Mouse (Mus musculus): ENCODE results near the gene Olfr461. TPM values are rescaled to one million over a fixed set of nuclear protein-coding genes. Genes with fewer than 3 reads are reported as not detected.
"Not testable (repeated sequence)": the region's sequence is repeated elsewhere in the genome, so short reads cannot be mapped to it uniquely, and the experiment has no call there.

Gene Olfr461
- not detected in 2 replicates for polyA plus RNA-seq (2012; rRNA removed)

- TF ChIP-seq POLR2A (IDR thresholded peaks at IDR 0.05; ENCODE audit: borderline replicate concordance, extremely low read depth, insufficient read depth, insufficient read length, poor library complexity, severe bottlenecking) (no peak), CTCF (IDR thresholded peaks at IDR 0.05; ENCODE audit: borderline replicate concordance, extremely low read depth, insufficient read depth, insufficient read length) (no peak)
- DNase-seq (ENCODE audit: low read depth): no peak
Observed at GRCm38 (mm10) chr6:40554950-40555349, at the start of gene Olfr461. Gene Olfr461, minus strand, starts transcription at chr6:40555050.

GRCm38 (mm10) chr6:40598546-40598945, 43.7 kb upstream of the Olfr461 start:
- DNase-seq (ENCODE audit: low read depth): not testable (repeated sequence)

- no peak for TF ChIP-seq CTCF (IDR thresholded peaks at IDR 0.05; ENCODE audit: borderline replicate concordance, extremely low read depth, insufficient read depth, insufficient read length)
- TF ChIP-seq POLR2A (IDR thresholded peaks at IDR 0.05; ENCODE audit: borderline replicate concordance, extremely low read depth, insufficient read depth, insufficient read length, poor library complexity, severe bottlenecking): no peak
- no peak for DNase-seq (ENCODE audit: low read depth)
Observed at GRCm38 (mm10) chr6:40594804-40595550, 40.1 kb upstream of the Olfr461 start.

GRCm38 (mm10) chr6:40588346-40588745, 33.5 kb upstream of the Olfr461 start:
- no peak for DNase-seq (ENCODE audit: low read depth)
- TF ChIP-seq CTCF (IDR thresholded peaks at IDR 0.05; ENCODE audit: borderline replicate concordance, extremely low read depth, insufficient read depth, insufficient read length) (no peak), POLR2A (IDR thresholded peaks at IDR 0.05; ENCODE audit: borderline replicate concordance, extremely low read depth, insufficient read depth, insufficient read length, poor library complexity, severe bottlenecking) (no peak)

DNA sequence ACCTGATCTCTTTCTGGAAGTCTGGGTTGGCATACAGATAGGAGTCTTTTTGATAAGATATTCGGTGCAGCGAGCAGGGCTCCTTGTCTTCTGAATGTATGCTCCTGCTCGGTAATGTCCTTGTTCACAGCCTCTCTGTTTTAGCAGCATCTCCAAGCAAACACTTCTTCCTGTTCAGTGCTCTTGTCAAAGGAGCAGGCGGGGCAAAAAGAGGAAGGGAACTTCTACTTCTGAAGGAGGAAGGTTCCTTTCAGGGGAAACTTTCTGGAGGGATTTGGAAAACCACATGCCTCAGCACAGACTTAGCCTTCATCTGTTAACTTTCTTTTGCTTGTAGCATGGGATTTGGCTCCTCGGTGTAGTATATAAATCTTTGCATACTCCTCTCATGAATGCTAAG, 30.8 kb upstream of the Olfr461 start, which contains the start of gene Clec5a:
TSS of gene Clec5a (minus strand) at position 177 of the 400 bp plus-strand sequence.
- TF ChIP-seq POLR2A (IDR thresholded peaks at IDR 0.05; ENCODE audit: borderline replicate concordance, extremely low read depth, insufficient read depth, insufficient read length, poor library complexity, severe bottlenecking): no peak
- TF ChIP-seq CTCF (IDR thresholded peaks at IDR 0.05; ENCODE audit: borderline replicate concordance, extremely low read depth, insufficient read depth, insufficient read length): no peak
- DNase-seq (ENCODE audit: low read depth): no peak

- no peak for TF ChIP-seq CTCF (IDR thresholded peaks at IDR 0.05; ENCODE audit: borderline replicate concordance, extremely low read depth, insufficient read depth, insufficient read length)
- TF ChIP-seq POLR2A (IDR thresholded peaks at IDR 0.05; ENCODE audit: borderline replicate concordance, extremely low read depth, insufficient read depth, insufficient read length, poor library complexity, severe bottlenecking): no peak
- peak; percentile 4 for DNase-seq (ENCODE audit: low read depth)
Observed at GRCm38 (mm10) chr6:40584336-40584735, 29.5 kb upstream of the Olfr461 start.

DNA sequence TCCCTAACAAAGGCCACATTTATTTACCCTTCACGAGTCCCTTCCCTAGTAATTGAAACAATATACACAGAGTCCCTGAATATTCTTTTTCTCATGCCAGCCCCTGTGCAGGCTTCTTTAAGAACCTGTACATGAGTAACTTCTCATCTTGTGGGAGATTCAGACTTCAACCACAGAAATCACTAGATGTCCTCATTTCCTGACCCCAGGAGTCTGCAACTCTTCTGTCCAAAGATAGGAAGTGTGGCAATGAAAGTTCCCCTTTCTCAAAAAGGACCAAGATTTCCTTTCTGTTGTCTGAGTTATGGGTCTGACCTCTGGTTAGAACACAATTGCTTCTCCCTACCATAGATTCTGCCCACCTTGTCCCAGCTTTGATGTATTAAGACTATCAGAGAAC, 21.5 kb upstream of the Olfr461 start:
- DNase-seq (ENCODE audit: low read depth): no peak
- TF ChIP-seq POLR2A (IDR thresholded peaks at IDR 0.05; ENCODE audit: borderline replicate concordance, extremely low read depth, insufficient read depth, insufficient read length, poor library complexity, severe bottlenecking) (no peak), CTCF (IDR thresholded peaks at IDR 0.05; ENCODE audit: borderline replicate concordance, extremely low read depth, insufficient read depth, insufficient read length) (no peak)

DNA sequence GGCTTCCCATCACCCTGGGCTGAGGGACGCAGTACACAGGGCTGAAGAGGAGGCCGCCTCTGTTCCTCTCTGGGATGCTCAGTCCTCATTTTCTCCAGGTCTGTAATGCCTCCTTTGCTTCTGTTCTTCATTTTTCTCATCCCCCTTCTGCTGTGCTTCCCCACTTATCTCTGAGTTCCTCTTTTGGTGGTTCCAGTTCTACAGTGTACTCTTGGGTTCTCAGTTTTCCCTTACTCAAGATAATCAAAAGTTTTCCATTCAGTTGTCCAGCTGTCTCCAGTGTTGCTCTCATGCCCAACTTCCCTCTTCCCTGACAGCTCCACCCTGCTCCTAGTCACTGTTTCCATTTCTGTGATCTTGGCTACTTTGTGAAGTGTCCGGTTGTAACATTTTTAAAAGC, 18.8 kb upstream of the Olfr461 start:
- TF ChIP-seq POLR2A (IDR thresholded peaks at IDR 0.05; ENCODE audit: borderline replicate concordance, extremely low read depth, insufficient read depth, insufficient read length, poor library complexity, severe bottlenecking): no peak
- no peak for TF ChIP-seq CTCF (IDR thresholded peaks at IDR 0.05; ENCODE audit: borderline replicate concordance, extremely low read depth, insufficient read depth, insufficient read length)
- no peak for DNase-seq (ENCODE audit: low read depth)

DNA sequence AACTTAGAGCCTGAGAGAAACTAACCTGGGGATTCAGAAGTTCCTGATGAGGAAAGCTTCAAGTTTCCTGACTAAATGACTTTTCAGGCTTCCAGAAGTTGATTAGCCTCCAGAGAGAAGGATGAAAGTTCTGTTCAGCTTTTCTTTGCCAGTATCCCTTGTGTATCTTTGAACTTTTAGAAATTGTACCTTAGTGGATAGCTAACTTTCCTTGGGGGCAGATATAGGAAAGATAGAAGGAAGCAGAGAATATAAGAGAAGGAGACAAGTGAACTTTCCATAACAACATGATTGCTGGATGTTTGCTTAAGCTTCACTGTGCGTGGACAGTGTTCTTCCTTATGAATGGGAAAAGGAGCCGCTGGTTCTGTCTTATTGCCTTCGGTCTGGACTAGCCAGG, 14.3 kb upstream of the Olfr461 start, which contains the start of gene Olfr460:
TSS of gene Olfr460 (plus strand) at position 301 of the 400 bp plus-strand sequence.
- DNase-seq (ENCODE audit: low read depth): no peak
- no peak for TF ChIP-seq POLR2A (IDR thresholded peaks at IDR 0.05; ENCODE audit: borderline replicate concordance, extremely low read depth, insufficient read depth, insufficient read length, poor library complexity, severe bottlenecking)
- no peak for TF ChIP-seq CTCF (IDR thresholded peaks at IDR 0.05; ENCODE audit: borderline replicate concordance, extremely low read depth, insufficient read depth, insufficient read length)

DNA sequence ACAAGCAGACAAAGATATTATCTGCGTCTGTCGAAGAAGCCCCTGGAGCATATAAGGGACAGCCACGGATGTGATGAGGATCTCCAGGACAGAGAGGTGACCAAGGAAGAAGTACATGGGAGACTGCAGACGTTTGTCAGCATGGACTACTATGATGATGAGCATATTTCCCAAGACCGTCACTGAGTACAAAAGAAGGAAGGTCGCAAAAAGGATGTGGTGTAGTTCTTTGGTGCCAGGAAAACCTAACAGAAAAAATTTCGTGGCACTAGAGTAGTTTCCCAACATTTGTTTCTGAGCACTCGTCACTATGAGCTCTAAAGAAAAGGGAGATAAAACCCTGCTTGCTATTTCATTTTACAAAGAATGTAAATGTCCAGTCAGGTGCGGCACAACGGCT, 10.2 kb downstream of the Olfr461 start:
- TF ChIP-seq POLR2A (IDR thresholded peaks at IDR 0.05; ENCODE audit: borderline replicate concordance, extremely low read depth, insufficient read depth, insufficient read length, poor library complexity, severe bottlenecking): no peak
- no peak for TF ChIP-seq CTCF (IDR thresholded peaks at IDR 0.05; ENCODE audit: borderline replicate concordance, extremely low read depth, insufficient read depth, insufficient read length)
- no peak for DNase-seq (ENCODE audit: low read depth)

- no peak for DNase-seq (ENCODE audit: low read depth)
- TF ChIP-seq CTCF (IDR thresholded peaks at IDR 0.05; ENCODE audit: borderline replicate concordance, extremely low read depth, insufficient read depth, insufficient read length) (no peak), POLR2A (IDR thresholded peaks at IDR 0.05; ENCODE audit: borderline replicate concordance, extremely low read depth, insufficient read depth, insufficient read length, poor library complexity, severe bottlenecking) (no peak)
Observed at GRCm38 (mm10) chr6:40519408-40519807, 35.4 kb downstream of the Olfr461 start, which contains the start of gene Prss37. Gene Prss37, minus strand, starts transcription at chr6:40519508.

DNA sequence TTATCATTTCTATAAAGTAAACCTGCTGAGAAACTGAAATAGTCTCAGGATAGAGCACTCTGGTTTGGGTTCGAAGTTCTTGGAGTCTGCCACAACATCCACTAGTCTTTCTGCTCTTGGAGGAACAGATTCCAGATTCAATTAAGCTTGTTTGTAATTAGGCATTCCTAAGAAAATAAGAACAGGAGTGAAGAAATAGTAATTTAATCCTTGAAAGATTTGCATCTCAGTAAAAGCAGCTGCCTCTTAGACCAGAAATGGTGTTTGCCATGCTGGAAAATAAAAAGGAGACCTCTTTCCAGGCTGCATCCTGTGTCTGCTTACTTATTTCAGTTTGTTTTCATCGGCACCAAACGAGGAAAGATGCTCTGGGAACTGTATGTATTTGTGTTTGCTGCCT, 61.6 kb downstream of the Olfr461 start, which contains the start of gene Tas2r108:
TSS of gene Tas2r108 (plus strand) at position 301 of the 400 bp plus-strand sequence.
- DNase-seq (ENCODE audit: low read depth): no peak
- TF ChIP-seq CTCF (IDR thresholded peaks at IDR 0.05; ENCODE audit: borderline replicate concordance, extremely low read depth, insufficient read depth, insufficient read length) (no peak), POLR2A (IDR thresholded peaks at IDR 0.05; ENCODE audit: borderline replicate concordance, extremely low read depth, insufficient read depth, insufficient read length, poor library complexity, severe bottlenecking) (no peak)

Other genes starting within 250 kb of the Olfr461 start
- gene Agk, start 229.9 kb downstream of the Olfr461 start, polyA plus RNA-seq (2012; rRNA removed): 30.0 and 33.2 TPM in 2 replicates
- 17.8 and 26.4 TPM in 2 replicates for gene E330009J07Rik, start 118.9 kb downstream of the Olfr461 start, polyA plus RNA-seq (2012; rRNA removed)
- gene Wee2, start 116.0 kb downstream of the Olfr461 start, polyA plus RNA-seq (2012; rRNA removed): 0.13 and 0.14 TPM in 2 replicates
- 62.9 and 82.4 TPM in 2 replicates for gene Ssbp1, start 83.7 kb downstream of the Olfr461 start, polyA plus RNA-seq (2012; rRNA removed)
- 0.23 and 0.25 TPM in 2 replicates for gene Tas2r137, start 63.8 kb downstream of the Olfr461 start, polyA plus RNA-seq (2012; rRNA removed)
- gene Tas2r108, start 61.5 kb downstream of the Olfr461 start, polyA plus RNA-seq (2012; rRNA removed): 0.27 and 0.49 TPM in 2 replicates
- not detected in 2 replicates for gene Prss37, start 35.5 kb downstream of the Olfr461 start, polyA plus RNA-seq (2012; rRNA removed)
- 0.26 and 0.27 TPM in 2 replicates for gene Olfr460, start 14.4 kb upstream of the Olfr461 start, polyA plus RNA-seq (2012; rRNA removed)
- 0.21 and 0.55 TPM in 2 replicates for gene Clec5a, start 30.8 kb upstream of the Olfr461 start, polyA plus RNA-seq (2012; rRNA removed)
- gene Tas2r138, start 58.3 kb upstream of the Olfr461 start, polyA plus RNA-seq (2012; rRNA removed): not detected in 2 replicates
- 0.03 and 0.10 TPM in 2 replicates for gene Mgam, start 73.8 kb upstream of the Olfr461 start, polyA plus RNA-seq (2012; rRNA removed)